Mouse (Mus musculus) layer of hippocampus, adult 11-12 months (tissue): ENCODE measurements at regions not wholly inside any gene's neighbourhood (a gene's known extent, or its start where the extent isn't known, plus 50 kb on each side); places are given as distances from the start of the nearest gene placed in this dataset.

Experiments used
- DNase-seq: peaks from one replicate; pipeline ENCODE4 v3.0.0; 2022; ENCODE audit warnings: low spot score

GRCm38 (mm10) chr2:19049877-19050731, 52.0 kb downstream of the 4930426L09Rik start:
- DNase-seq: no peak

DNA sequence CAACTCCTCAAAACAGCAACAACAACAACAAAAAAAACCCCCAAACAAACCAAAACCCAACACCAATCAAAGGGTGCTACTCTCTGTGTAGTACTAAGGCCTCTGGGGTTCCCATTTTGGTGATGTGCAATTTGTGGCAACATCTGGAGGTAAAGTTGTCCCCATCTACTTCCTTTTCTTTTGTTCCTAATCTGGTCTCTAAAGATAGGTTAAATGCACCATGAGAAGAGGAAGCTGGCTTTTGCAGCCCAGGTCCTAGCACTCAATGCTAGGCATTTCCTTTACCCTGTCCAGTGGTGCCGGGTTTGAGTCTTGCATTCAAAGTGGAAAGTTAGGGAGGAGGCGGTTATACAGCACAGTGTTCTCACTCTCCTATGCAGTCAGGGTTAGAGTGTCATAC, 57.4 kb downstream of the 4930426L09Rik start:
- no peak for DNase-seq

GRCm38 (mm10) chr2:19057859-19058258, 59.7 kb downstream of the 4930426L09Rik start:
- no peak for DNase-seq

DNA sequence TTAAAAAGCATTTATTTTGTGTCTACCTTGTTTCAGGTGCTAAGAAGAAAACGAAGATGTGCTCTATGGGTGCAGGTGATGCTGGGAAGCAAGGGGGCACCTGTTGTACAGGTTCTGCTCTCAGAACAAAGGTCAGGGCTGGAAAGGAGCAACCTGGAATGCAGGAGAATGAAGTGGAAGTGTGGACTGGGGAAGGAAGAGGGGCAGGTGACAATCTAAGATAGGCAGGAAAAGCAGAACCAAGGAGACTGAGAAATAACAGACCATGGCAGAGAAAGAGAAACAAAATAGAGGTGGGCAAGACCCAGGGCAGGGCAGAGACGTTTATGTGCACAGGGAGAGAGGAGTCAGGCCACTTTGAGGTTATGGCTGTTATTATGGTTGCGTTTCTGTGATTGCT, 60.6 kb downstream of the 4930426L09Rik start:
- DNase-seq: no peak

DNA sequence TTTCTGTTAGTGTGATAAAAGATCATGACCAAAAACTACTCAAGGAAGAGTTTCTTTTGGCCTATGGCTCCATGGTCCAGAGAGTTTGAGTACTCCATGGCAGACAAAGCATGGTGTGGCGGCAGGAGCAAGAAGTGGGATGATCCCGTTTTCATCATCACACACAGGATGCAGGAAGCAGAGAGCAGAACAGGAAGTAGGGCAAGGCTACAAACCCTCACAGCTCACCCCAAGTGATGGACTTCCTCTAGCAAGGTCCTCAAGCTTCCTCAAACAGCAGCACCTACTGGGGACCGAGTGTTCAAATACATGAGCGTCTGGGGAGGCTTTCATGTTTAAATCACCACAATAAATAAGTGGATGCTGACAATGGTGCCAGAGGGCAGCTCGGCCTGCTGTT, 61.1 kb downstream of the 4930426L09Rik start:
- no peak for DNase-seq

- DNase-seq: no peak
Measured at GRCm38 (mm10) chr2:19060218-19060915, 62.2 kb downstream of the 4930426L09Rik start.

GRCm38 (mm10) chr2:19064560-19065362, 66.6 kb downstream of the 4930426L09Rik start:
- DNase-seq: peak; percentile 28

DNA sequence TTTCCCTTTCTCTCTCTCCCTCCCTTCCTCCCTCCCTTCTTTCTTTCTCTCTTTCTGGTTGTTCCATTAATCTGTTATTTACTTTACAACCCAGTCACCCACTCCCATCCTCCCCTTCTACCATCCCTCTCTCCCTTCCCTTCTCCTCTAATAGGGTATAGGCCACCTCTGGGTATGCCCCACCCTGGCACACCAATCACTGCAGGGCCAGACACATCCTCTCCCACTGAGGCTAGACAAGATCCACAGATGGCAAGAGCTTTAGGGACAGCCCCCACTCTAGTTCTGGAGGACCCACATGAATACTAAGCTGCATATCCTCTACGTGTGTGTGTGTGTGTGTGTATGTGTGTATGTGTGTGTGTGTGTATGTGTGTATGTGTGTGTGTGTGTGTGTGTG, 67.4 kb downstream of the 4930426L09Rik start:
- DNase-seq: no peak

DNA sequence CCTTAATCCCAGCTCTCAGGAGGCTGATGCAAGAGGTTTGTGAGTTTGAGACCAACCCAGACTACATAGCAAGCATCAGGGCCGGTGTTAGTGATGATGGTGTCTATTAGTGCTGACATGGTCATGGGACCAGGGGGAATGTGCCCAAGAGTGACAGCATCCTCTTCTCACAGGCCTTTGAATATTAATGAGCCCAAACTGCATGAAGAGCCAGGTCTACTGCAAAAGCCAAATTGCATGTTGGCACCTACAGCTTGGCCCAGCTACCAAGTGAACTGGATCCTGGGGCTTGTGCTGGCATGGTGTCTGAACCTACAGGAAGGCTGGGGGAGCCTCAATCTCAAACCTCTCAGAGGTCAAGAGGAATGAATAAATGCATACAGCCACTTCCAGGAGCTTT, 70.0 kb downstream of the 4930426L09Rik start:
- DNase-seq: no peak

DNA sequence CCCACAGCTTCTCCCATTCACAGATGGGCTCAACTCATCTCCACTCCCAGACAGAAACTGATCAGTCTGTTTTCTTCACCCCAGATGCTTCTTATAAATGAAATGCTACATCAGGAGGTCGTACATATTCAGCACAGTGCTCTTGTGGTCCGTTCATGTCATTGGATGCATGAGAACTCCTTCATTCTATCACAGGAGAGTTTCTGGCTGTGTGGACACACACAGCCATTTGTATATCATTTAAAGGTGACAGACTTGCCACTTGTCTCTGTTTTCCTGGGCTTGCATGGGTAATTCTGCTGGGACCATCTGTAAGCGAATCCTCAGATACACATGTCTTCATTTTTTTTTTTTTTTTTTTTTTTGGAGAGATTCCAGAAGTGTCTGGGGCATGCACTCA, 85.7 kb downstream of the 4930426L09Rik start:
- DNase-seq: no peak

GRCm38 (mm10) chr2:19085105-19085504, 87.0 kb downstream of the 4930426L09Rik start:
- no peak for DNase-seq

- no peak for DNase-seq
Measured at GRCm38 (mm10) chr2:19086167-19086566, 88.0 kb downstream of the 4930426L09Rik start.

- DNase-seq: no peak
Measured at GRCm38 (mm10) chr2:19086621-19087020, 88.5 kb downstream of the 4930426L09Rik start.

DNA sequence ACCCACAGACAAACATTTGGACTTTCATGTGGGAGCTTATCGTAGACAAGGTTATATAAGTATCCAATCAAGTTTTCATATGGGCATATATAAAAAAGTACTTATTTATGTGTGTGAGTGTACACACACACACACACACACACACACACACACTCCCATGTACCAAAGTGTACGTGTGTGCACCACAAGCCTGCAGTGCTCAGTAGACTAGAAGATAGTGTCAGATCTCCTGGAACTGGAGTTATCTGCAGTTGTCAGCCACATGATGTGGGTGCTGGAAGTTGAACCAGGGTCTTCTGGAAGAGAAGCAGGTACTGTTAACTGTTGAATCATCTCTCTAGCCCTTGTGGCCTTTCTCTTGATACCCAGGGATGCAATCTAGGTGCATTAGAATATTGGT, 99.7 kb upstream of the Armc3 start:
- no peak for DNase-seq

- no peak for DNase-seq
Measured at GRCm38 (mm10) chr2:19108753-19109152, 90.3 kb upstream of the Armc3 start.

DNA sequence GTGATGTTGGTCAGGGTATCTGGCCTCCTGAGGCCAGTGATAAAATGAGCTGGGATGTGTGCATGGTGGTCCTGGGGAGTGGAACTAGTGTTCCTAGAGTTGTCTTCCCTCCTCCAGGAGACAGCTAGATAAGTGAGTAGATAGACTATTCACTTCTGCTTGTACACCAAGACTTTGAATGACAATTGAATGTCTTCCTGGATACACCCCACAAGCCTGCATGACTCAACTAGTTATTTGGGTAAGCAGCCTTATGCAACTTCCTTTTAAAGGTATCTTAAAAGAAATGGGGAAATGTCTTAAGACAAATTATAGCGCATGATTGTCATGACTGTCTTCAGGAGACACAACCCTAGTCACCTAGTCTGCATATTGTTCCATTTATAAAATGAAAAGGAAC, 79.2 kb upstream of the Armc3 start:
- DNase-seq: no peak

DNA sequence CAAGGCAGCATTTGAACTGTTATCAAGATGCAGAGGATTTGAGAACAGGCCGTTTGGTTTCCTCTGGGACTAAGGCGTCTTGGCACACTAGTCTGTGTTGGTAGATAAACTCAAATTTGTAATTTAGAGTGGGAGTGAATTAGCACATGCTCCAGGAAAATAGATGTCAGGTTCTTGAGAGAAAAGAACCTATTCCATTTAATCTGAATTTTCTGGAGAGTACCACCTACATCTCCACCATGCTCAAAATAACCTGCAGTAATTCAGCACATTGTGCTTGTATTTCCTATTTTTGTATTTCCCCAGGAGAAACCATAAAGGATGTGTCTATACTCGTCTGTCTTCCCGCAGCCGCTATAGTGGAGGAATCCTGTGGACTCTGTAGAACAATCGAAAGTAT, 66.2 kb upstream of the Armc3 start:
- no peak for DNase-seq

DNA sequence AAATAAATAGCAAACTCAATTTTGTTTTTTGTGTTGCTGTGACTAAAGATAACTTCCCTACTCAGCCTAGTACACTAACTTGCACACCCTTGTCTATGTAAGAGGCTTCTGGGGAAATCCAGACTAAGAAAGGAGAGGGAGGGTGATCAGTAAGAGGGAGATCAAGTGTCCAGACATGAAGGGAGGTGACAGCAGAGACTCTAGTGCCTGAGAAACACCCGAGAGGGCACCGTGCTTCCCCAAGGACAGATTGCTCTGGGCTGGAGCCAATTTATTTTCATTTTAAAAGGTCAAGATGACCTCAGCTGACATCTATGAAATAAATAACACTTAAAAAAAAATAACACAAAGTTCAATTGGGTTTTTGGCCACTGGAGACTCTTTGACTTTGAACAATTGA, 56.5 kb upstream of the Armc3 start:
- DNase-seq: no peak

DNA sequence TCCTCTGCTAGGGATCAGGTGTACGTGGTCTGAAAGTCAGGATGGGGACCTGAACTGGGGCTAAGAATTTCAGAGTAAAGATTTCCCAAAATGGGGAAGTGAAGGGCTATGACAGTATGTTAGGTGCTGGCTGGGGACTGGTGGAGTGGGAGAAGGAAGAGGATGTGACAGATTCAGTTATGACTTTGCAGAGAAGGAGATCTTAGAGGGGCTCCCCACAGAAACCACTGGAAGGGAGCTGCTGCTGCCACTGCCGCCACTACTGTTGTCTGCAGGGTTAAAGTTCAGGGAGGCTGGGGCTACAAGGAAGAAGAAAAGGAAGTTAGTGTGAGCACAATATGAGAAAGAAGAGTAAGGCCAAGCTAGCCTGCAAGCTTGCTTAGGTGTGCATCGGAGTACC, 53.7 kb upstream of the Armc3 start:
- no peak for DNase-seq

- DNase-seq: peak; percentile 67
Measured at GRCm38 (mm10) chr2:19145881-19146280, 53.2 kb upstream of the Armc3 start.

DNA sequence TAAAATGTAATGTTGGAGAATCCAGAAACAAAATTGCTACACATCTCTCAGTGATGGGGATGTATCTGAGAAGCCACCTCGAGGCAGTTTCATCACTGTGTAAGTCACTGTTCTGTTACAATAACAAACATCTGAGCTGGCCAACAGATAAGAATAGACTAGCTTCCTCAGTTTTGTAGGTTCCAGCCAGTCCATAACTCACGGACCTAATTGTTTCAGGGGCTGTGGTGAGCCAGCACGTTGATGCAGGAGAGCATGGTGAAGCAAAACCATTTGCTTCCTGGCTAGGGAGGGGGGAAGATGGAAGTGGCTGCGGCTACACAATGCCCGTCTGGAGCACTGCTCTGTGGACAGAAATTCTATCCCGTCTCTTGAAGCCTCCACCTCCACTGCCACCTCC, 52.8 kb upstream of the Armc3 start:
- DNase-seq: peak; percentile 18

GRCm38 (mm10) chr2:19148812-19149211, 50.3 kb upstream of the Armc3 start:
- no peak for DNase-seq
